Mouse (Mus musculus) c-Kit-positive CD71-positive TER-119-positive erythroid progenitor cells, embryonic 14.5 days (primary cell): ENCODE results near the gene Spata32.
"Not testable (repeated sequence)": the region's sequence is repeated elsewhere in the genome, so short reads cannot be mapped to it uniquely, and the experiment has no call there.

Source experiments
- DNase-seq: peaks from one replicate; pipeline ENCODE4 v3.0.0-alpha.2; 2013; ENCODE audit warnings: low spot score

The Spata32 gene

GRCm38 (mm10) chr11:103246081-103246730 is 28.0 kb upstream of the Spata32 start:
- DNase-seq = no peak

DNA sequence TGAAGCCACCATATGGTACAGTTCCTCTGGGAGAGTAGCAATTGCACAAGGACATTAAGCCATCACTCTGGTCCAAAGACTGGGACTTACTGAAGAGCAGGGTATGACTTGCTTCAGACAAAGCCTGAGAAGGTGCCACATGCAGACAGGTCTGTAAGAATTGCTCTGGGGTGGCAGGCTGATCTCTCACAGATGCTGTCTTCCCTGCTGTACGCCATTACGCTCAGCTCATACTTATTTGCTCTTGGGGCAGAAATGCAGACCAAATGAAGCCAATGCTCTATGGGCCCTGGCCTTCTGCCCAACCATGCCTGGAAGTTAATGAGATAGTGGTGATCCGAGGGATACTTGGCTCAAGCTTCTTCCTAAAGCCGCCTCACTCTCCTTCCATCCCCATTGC is 26.6 kb upstream of the Spata32 start:
- DNase-seq = no peak

GRCm38 (mm10) chr11:103240740-103241139 is 22.5 kb upstream of the Spata32 start:
- DNase-seq = no peak

- no peak for DNase-seq
Measured at GRCm38 (mm10) chr11:103237757-103238156, 19.5 kb upstream of the Spata32 start.

GRCm38 (mm10) chr11:103236903-103237302 is 18.7 kb upstream of the Spata32 start:
- no peak for DNase-seq

GRCm38 (mm10) chr11:103236431-103236830 is 18.2 kb upstream of the Spata32 start:
- no peak for DNase-seq

DNA sequence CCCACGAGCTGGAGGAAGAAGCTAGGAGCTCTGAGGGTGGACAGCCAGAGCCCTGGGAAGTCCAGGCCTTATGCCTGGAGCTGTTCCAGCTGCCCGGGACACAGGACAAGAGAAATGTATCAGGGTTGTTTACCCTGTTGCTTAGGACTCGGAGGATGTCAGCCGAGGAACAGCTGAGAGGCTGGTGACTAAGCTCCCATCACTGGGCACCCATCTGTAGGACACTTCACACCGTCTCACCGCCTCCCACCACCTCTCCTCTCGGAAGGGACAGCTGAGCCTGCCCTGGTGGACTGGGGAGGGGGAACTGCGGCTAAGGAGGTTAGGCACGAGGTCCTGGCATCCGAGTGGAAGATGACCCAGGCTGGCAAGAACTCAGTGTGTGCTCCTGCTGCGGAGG is 17.5 kb upstream of the Spata32 start:
- DNase-seq = no peak

GRCm38 (mm10) chr11:103234447-103234846 is 16.2 kb upstream of the Spata32 start:
- no peak for DNase-seq

GRCm38 (mm10) chr11:103232966-103233365 is 14.7 kb upstream of the Spata32 start:
- peak; percentile 38 for DNase-seq

DNA sequence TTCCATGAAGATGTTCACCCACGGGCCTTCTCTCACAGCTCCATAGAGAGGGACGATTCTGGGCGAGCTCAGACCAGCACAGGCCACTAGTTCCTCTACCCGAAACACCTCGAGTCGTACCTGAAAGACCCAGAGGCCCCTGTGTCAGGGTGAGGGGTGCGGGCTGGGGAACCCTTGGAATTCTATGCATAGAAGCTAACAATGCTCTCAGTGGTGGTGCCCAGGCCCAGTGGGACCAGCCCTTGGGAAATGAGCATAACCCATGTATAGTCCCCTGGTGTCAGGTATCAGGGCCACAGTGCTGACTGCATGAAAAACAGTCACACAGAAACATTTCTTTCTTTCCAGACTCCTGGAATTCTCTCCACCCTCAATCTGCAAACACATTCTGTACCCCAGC is 13.1 kb upstream of the Spata32 start:
- DNase-seq = no peak

DNA sequence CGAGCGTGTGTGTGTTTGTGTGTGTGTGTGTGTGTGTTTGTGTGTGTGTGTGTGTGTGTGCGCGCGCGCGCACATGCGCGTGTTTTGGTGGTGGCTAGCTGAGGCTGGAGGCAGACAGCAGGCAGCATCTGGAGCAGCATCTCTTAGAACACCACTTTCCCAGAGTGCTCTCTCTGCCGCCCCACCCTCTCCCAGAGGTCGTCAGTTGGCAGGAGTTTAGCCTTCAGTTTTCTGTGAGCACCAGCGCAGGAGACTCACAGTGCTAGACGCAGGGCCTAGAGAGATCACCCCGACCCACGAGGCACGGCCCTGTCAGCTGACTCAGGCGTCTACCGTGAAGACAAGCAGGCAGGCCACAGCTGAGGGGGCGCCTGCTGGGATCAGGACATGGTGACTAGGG is 12.4 kb upstream of the Spata32 start:
- no peak for DNase-seq

- no peak for DNase-seq
Measured at GRCm38 (mm10) chr11:103229608-103230007, 11.4 kb upstream of the Spata32 start.

- DNase-seq = no peak
Measured at GRCm38 (mm10) chr11:103223951-103224456, 5.8 kb upstream of the Spata32 start.

DNA sequence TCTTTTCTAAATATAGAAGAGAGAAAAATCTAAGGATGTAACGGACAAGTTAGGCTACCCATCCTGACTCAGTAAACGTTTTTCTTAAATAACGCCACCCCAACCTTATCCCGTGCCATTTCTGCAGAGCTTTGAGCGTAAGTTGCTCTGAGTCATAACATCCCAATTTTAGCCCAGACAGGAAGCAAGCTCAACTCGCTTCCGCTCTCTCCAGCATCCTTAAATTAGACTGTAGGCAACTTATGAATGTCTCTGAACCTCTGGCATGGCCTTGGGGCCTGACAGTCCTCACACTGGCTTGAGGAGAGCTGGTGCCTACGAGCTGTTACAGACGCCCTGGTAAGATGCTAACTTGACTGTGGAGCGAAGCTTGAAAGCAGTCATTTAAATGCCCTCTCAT is 5.2 kb upstream of the Spata32 start:
- DNase-seq = no peak

DNA sequence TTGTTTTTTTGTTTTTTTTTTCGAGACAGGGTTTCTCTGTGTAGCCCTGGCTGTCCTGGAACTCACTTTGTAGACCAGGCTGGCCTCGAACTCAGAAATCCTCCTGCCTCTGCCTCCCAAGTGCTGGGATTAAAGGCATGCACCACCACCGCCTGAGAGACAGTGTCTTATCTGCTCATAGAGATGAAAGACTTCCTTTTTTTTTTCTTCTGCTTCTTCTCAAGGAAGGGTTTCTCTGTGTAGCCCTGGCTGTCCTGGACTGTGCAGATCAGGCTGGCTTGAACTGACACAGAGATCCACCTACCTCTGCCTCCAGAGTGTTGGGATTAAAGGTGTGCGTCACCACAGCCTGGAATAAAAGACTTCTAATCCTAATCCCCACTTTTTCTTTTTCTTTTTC is 4.5 kb upstream of the Spata32 start:
- DNase-seq = not testable (repeated sequence)

GRCm38 (mm10) chr11:103221437-103221836 is 3.2 kb upstream of the Spata32 start:
- DNase-seq = no peak

DNA sequence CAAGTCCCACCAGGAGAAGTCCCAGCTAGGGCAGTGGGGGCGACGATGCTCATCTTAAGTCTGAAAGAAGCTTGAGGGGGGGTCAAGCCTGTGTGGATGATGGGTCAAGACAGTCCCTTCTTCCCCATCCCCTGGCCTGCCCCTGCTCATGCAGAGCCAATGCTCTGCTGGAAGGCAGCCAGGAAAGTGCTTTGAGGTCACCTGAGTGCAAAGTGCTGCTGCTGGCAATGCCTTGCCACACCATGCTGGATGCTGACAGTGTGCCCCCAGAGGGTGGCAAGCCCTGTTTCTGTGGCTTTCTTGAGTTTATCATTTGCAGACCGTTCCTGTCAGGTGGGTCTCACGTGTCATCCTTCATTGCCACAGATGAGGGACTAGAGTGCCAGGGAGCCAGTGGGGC is 1.8 kb upstream of the Spata32 start:
- no peak for DNase-seq

DNA sequence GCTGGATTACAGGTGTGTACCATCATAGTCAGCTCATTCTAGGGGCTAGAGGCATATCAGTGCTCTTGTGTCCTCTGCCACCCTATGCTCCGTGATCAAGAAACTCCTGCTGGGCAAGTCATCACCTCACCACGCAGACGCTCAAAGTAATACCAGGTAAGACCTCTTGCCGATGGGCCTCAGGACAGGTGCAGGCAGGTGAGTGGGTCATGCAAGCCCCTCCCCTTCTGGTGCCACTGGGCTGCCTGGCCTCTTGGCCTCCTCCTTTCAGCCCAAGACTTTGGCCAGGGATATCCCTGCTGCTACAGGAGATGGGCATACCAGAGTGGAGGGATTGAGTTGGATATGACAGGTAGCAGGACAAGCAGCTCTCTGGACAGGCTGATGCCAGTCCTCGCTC is 1.0 kb upstream of the Spata32 start:
- DNase-seq = no peak

- no peak for DNase-seq
Measured at GRCm38 (mm10) chr11:103218517-103218901, 277 bp upstream of the Spata32 start.

DNA sequence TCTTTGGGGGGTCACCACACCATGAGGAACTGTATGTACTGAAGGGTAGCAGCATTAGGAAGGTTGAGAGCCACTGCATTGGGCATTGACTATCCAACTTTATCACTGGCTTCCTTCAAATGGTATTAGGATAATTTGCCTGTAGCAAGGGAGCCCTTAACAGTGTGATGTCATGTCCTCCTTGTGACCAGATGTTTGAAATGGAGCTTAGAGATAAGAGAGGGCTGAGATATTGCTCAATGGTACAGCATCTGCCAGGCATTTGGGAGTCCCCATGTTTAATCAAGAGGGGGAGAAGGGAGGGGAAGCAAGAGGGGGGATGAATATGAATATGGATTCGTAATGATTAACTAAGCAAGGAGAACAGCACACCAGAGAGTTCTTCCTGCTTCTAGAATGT is 2.9 kb downstream of the Spata32 start:
- DNase-seq = peak; percentile 25

DNA sequence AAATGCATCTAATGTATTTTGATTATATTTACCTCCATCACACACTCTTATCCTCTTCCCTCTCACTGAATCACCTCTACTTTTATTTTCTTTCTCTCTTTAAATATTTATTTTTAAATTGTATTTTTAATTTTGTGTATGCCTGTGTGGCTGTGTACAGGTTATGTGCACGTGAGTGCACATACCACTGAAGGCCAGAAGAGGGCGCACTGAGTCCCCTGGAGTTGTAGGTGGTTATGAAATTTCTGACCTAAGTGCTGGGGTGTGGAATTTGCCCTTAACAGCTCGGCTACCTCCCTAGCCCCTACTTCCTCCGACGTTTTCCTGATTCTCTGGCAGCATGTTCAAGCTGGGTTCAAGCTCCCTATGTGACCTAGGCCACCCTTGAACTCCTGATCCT is 4.5 kb downstream of the Spata32 start:
- DNase-seq = no peak

- DNase-seq = no peak
Measured at GRCm38 (mm10) chr11:103210291-103210690, 7.9 kb downstream of the Spata32 start.

DNA sequence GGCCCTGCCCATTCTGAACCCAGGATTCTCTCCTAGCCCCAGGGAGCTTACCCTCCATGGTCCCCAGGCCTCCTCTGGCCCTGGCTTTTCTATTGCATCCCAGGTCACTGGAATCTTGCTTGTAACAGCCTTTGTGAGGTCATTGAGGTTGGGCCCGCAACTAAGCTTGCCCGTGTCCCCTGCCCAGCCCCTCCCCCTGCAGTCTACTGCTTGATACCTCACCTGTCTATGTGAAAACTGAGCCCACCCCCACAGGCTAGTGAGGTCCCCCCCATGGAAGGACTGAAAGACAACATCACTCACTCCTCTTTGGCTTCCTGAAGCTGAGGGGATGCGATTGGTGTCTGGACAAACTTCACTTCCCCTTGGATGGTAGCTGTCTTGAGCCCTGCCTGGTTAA is 9.8 kb downstream of the Spata32 start, which contains the start of gene 1700023F06Rik:
Gene 1700023F06Rik (minus strand): TSS at position 101 of the 400 bp plus-strand sequence.
- no peak for DNase-seq

DNA sequence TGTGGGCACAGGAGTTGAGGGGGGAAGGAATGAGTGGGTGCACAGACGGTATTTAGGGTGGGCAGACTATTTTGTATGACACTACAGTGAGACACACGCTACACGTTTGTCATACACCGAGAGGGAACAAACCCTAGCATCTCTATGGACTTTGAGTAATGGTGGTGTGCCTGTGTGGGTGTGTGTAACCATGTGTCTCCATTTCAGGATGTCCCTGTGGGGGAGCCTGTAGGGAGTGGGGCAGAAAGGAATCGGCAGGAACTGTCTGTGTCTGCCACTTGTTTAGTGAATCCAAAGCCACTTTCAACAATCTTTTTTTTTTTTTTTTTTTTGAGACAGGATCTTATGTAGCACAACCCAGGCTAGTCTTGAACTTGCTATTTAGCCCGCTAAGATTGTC is 12.0 kb downstream of the Spata32 start:
- DNase-seq = no peak
